Mouse (Mus musculus) left cerebral cortex, postnatal 4 days (tissue): ENCODE results near the gene Banf2. TPM values are rescaled to one million over a fixed set of nuclear protein-coding genes. Genes with fewer than 3 reads are reported as not detected.

ENCODE experiments used
- DNase-seq: peaks from one replicate; pipeline ENCODE4 v3.0.0-alpha.2; 2022
- intact Hi-C: fragments of 180-260 bp; cut with DNase I; formaldehyde crosslinking; loops from one replicate; pipeline ENCODE4 v1.15.1; 2025
- total RNA-seq, 2 experiments: library from RNA; stranded (reverse); gene quantifications; 2 replicates each; pipeline ENCODE4 v1.2.3; 2021

Gene Banf2
- total RNA-seq, 2 experiments from 2014 or later, result not detected

DNA sequence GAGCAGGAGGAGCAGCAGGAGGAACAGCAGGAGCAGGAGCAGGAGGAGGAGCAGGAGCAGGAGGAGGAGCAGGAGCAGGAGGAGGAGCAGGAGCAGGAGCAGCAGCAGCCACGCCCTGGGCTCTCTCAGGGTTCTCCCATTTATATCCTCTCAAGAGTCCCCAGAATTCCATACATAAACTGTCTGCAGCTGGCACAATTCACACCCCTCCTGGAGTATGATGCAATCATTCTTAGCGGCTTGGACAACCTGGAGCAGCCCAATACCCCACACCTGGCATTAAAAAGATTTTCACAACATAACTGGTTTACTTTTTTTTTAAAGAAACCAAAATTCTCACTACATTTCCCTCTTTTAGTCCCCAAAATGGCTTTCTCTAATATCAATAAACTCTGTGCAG, 12.9 kb upstream of the Banf2 start:
- intact Hi-C loops, result loop anchor here (10.0 kb wide), 1 partner anchor 145 kb away; no protein-coding TSS in a partner anchor
- DNase-seq, result no peak

DNA sequence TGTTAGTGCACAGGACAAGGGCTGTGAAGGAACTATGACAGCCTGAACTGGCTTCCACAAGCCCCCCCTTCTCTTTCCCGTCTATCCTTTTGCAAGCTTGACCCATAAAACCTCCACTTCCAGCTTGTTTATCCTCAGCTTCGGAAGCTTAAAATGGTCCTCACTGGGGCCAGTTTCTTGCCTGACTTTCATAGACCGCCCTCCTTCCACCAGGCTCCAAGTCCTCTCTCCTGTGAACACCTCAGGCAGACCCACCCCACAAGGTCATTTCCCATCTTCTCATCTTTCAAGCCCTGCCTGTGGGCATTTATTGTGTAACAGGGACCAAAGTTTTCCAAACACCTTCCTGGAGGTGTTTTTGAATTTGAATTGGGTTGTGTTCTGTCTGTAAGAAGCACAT, 10.4 kb upstream of the Banf2 start:
- no peak for DNase-seq
- intact Hi-C loops, result no loop called here

DNA sequence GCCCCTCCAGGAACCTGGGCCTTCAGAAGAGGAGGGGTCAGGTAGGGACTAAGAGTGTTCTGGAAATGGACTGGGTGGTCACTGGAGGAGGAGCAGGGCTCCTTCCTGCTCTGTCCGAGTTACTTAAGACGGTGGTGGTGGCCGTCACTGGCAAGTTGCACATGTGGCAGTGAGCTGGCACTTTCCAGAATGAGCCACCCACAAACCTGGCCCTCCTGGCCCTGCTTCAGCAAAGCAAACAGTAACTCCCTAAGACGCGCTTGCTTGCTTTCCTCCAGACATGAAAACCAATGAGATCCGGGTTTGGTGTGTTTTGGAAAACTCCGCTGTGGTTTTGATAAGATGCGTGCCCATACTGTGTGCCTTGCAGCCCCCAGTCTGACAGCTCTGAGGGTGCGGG, 7.5 kb upstream of the Banf2 start:
- intact Hi-C loops, result no loop called here
- DNase-seq, result no peak

DNA sequence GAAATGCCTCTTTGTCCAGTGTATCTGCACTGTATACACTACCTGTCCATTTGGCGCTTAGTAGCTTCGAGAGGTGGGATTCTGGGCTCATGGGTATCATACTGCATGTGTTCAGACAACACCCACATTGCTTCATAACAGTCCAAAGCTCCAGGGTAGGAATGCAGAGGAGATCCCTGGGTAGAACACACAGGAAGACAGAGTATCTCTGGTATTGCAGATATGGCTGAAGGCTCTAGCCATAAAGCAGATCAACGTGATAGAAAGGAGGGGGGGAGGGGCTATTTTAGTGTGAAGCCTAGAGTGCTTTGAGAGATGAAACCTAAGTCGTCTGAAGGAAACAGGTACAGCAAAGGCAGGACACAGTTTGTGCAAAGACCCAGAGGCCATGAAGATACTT, 6.4 kb upstream of the Banf2 start:
- no peak for DNase-seq
- intact Hi-C loops, result no loop called here

DNA sequence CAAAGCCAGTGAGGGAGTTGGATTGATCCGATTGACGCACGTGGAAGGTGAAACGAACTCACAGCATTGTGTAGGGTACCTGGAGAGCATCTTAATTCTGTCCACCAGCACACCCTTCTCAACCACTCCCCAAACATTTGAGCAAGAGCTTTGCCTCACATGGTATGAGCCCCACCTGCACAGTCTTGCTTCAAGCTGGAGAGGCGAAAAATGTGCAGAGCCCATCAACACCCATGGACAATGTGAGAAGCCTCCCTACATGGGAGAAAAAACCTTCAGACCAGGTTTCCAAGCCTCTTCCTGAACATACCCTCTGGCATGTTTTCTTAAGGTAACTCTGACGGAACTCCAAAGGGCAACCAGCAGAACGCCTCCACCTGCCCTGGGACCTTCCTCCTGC, 2.1 kb upstream of the Banf2 start:
- intact Hi-C loops, result no loop called here
- DNase-seq, result no peak

DNA sequence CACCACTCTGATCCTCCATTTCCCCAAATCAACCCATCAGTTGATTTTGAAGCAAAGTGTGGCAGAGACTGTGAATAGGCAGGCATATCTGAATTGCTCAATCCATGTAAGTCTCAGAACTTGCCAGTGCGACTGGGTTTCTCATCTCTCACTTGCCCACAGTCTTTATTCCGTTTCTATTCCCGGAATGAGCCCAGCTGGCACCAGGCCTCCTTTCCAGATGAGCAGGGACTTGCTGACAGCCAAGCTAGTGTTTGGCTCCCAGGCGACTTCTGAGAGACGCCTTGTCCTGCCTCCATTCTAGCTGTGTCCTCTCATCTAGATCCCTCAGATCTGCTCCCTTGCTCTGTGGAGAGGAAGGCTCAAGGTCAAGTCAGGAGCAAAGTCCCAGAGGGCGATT, 11.9 kb downstream of the Banf2 start:
- intact Hi-C loops, result no loop called here
- DNase-seq, result peak; percentile 50

DNA sequence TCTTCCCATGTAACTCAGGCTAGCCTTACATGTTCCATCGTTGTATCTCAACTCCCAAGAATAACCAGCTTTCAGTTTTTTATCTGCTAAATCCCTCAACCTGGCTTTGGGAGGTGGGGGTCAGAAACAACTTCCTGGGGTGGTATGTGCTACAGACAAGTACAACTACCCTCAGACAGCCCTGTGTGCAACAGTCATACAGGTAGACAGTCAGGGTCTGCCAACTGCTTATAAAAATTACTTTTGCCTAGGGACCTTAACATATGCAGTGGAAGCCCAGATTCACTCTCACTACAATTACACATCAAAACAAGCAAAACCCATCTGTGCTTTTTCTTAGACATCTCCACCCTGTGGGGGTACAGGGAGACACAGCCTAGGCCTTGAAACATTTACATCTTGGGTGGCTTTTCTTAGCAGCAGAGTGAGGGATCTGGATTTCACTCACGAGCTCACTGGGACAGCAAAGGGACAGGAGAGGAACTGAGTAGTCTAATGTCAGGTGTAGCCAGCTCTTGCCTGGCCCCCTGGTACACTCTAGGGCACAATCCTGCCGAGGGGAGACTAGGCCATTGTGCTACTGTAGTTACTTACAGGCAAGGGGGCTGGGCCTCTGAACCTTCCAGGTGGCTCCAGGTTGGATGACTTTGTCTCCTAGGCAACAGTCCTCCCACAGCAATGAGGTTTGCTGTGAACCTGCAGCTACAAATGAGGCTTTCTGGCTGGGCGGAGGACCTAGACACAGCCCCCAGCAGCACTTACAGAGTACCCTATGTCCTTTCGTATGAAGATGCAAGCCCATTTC, 13.1 kb downstream of the Banf2 start:
- intact Hi-C loops, result no loop called here

DNA sequence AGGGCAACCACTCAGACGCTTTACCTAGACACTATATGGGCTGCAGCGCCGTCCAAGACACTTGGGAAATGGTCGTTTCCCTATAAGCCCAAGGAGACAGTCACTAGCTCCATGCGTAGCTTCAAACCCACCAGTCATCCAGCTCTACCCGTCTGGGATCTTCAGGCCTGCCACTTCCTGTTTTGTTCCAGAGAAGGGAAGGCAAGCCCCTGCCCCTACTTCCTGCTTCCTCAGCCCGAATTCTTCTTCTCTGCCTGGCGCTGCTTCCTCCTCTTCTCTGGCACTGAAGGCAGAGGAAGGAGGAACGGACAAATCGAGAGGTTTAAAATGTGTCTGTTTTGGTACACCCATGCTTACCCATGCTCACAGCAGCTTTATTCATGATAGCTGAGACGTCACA, 14.1 kb downstream of the Banf2 start:
- no peak for DNase-seq

More for the DNA sequence above, 13.1 kb downstream of the Banf2 start:
- no peak for DNase-seq

DNA sequence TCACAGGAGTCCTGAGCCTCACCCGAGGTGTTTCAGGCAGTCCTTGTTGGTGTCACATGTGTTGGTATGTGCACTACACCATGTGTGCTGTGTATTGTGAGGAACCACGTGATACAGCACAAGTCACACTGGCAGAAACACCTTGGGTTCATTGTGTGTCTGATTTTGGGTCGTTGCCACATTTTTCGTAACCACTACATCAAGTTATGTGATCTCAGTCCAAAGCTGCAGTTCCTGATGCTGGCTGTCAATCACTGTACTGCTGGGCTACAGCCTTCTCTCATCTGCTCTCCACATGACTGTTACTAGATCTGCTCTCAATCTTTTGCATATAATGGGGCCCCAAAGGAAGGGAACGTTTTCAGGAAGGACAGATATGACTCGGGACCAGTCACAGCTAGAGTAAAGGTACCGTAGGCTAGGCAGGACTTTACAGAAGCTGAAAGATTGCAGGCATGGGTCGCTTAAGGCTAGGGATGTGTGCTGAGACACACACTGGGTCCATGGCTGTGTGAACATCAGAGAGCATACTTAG, 17.4 kb downstream of the Banf2 start:
- intact Hi-C loops, result no loop called here
- DNase-seq, result no peak

More for the DNA sequence above, 14.1 kb downstream of the Banf2 start:
- intact Hi-C loops, result no loop called here

DNA sequence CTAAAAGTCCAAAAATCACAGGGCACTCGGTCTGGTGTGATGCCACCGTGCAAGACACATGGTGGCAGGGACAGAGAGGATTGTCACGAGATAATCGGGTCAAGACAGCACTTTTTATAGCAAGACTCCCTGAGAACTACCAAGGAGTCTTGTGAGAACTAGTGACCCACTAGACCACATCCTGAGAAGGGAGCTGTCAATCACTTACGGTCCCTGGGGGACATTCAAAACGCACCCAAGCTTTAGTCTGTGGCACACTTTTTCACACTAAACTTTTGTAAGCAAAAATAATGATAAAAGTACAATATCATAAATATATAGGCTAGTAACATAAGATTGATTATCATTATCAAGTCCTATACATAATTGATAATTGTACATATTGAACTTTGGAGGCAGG, 18.0 kb downstream of the Banf2 start:
- no peak for DNase-seq
- intact Hi-C loops, result no loop called here

DNA sequence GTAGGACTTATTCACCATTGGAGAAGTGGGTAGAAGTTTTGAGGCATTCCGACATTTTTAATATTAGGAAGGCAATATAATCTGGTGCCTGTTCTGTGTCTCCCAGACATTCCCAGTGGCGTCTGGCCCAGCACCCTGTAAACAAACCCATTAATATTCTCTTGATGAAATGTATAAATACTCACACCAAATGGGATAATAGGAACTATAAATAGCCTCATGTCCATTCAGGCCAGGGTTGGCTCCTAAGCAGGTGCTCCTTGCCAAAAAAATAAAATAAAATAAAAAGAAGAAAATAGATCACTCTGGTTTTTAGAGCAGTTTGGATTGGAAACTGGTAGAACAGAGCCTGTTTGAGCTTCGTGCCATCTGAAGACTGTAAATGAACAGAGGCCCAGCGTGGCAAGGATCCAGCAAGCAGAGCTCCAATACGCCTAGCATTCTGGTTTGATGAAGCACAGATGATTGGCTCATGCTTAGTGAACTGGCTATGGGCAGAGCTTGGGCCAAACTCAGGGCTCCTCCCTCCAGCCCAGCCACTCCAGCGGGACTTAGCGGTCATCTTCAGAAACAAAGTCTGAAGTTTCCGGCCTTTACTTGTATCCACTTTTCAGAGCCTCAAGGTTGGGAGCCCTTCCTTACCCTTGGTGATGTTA, 19.7 kb downstream of the Banf2 start:
- intact Hi-C loops, result no loop called here
- peak; percentile 88 for DNase-seq

DNA sequence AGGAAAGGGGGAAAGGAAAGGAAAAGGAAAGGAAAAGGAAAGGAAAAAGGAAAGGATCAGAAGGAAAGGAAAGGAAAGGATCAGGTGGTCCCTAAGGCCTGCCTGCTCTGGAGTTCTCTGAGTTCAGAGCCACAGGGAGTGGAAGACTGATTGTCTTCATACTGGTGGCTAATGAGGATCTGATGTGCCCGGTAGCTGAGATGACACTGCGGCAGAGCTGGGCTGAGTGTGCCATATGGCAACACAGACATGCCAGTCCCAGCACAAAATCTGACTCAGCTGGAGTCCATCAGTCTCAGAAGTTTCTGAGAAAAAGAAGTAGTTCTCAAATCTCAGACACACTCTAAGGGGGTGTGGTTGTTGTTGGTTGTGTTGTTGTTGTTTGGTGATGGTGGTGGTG, 24.9 kb downstream of the Banf2 start:
- peak; percentile 15 for DNase-seq
- intact Hi-C loops, result no loop called here

DNA sequence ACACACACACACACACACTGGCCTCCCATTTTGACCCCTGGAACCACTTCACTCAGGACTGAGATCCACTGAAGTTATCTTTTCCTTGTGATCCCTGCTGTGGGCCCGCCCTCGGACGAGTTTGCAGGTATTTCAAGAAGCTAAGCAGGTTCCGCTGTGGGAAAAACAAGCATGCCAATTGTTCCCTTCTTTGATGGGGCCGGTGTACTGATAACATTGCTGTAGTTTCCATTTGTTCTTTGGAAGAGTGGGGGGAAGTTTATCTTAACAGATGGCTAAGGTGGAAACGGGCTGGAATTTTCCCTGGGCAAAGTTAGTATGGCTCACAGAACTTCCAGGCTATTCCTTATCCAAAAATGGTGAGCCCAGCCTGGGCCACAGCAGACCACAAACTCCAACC, 28.8 kb downstream of the Banf2 start:
- intact Hi-C loops, result no loop called here

DNA sequence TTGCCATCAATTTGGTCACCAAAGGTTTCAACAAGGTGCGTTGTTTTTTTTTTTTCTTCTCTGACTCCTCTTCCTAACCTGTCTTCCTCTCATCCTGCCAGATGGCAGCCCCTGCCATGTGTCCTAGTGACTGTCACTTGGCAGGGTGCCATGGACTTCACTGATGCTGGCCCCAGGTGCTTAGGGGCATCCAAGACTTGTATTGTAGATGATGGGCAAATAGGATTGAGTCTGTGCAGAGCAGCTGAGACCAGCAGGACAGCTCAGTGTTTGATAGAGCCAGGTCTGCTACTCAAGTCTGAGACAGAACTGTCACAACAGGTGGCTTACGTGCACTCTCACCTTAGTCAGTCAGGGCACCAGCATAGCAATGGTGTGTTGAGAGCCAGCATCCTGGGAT, 32.6 kb downstream of the Banf2 start:
- intact Hi-C loops, result no loop called here

More for the DNA sequence above, 28.8 kb downstream of the Banf2 start:
- no peak for DNase-seq

DNA sequence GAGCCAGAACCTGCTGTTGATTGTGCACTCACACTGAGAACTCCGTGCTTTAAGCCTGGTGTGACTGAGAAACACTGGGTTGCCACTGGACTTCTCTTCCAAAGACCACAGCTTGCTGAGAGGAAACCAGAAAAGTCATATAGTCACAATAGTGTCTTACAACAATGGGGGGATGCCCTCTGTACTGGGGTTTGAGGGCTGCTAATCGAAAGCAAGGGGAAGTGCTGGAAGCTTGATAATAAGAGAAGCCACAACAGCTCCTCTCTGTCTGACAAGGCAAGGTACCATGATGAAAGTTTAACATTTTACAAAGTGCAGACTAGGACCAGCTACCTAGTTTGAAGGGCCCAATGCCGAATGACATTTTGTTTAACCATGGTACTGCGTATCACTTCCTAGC, 36.8 kb downstream of the Banf2 start:
- no peak for DNase-seq
- intact Hi-C loops, result no loop called here

More for the DNA sequence above, 32.6 kb downstream of the Banf2 start:
- peak; percentile 79 for DNase-seq

DNA sequence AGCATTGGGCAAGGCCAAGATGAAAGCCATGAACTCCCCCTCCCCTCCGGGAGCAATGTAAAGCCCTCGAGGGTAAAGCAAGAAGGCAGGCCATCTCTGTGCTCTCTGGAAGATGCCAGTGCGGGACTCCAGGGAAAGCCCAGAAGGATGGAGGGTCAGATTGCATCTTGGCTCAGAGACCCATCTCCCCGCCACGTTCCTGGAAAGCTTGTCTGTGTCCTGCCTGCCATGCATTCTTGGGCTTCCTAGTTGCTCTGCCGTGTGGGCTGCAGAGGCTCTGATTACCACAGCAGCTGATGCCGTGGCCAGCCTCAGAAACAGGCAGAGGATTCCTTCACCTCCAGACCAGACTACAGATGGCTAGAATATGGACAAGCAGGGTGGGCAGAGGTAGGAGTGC, 37.6 kb downstream of the Banf2 start:
- peak; percentile 29 for DNase-seq
- intact Hi-C loops, result no loop called here

DNA sequence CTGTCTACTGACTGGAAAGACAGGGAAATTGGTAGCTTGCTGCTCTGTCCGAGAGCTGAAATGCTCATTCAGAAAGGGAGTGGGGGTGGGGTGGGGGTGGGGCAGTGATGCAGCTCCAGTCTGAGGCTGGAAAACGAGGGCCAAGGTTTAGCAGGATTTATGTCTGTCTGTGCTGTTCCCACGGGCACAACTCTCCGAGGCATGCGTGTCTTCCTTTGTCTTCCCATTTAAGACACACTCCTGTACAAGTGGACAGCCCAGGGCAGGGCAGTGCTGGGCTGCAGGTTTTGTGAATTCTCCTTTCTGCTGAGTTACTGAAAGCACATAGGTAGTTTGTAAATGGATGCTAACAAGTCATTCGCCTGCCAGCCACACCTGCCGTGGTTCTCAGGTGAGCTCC, 39.8 kb downstream of the Banf2 start:
- intact Hi-C loops, result no loop called here
- no peak for DNase-seq

DNA sequence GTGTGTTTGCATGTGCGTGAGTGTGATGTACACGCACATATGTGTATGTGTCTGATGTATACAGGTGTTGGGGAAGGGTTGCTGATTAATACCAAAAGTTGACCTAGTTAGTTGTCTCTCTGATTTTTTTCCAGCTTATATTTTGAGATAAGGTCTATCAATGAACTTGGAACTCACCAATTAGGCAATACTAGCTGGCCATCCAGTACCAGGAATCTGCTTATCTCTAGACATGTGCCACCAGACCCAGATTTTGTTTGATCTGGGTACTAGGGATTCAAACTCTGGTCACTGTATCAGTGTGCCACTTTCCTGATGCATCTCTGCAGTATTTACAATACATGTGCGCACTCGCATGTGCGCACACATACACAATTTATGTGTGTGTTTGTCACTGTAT, 41.2 kb downstream of the Banf2 start:
- intact Hi-C loops, result no loop called here
- no peak for DNase-seq

DNA sequence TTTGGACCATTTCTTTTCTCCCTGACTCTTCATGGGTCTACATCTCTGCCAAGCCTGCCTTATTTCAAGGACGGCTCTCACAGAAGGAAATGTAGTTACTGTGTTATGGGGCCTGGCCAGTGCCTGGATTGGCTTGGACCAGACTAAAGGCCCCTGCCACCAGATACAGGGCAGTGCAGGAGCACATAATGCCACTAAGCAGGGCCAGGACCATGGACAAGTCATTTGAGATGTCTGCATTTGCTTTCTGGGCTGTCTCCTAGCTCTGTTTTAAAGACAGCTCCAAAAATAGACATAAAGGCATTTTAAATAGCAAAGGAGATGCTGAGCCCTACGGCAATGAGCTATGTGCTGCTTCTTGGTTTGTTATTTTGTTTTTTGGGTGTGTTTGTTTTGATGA, 43.8 kb downstream of the Banf2 start:
- intact Hi-C loops, result no loop called here
- no peak for DNase-seq

DNA sequence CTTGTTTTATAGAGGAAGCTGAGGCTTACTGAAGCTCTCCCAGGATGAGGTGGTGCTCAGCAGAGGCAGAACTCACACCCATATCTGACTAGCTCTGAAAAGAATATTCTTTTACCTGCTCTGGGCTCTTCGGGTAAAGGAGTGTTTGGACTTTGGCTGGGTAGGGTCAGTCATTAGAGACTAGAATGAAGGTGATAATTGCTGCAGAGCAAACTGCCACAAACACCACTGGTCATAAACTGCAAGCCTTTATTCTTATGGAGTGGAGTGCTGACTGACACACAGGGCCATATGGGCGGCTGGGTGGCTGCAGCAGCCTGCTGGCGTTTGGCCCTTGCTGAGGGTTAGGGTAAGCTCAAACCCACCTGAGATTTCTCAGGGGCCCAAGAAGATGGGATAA, 46.0 kb downstream of the Banf2 start:
- no peak for DNase-seq
- intact Hi-C loops, result no loop called here

DNA sequence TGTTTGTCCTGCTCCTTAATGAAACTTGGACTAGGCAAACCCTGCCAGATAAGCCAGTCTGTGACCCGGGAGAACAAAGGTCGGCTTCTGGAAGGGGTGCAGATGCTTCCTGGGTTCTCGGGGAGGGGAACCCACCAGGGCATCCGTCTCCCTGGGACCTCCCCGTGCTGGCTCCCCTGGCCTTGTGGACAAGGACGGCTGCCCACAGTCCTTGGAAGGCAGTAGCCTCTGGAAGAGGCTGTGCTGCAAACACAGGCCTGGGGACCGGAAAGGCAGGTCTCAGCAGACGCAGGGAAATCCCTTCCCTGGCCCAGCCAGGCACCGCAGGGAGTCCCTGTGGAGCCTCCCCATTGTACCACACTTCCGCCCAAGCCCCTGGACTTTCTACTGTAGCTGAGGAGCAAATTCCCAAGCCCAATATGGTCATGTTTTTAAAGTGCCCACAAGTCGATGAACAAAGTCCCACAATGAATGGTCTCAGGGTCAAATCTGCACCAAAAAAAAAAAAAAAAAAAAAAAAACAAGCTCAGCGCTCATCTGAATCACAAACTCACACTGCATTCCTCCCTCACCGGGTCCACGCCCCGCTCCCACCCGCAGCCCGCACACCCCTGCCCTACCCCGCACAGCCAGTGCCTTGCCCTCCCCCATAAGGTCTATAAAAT, 53.5 kb downstream of the Banf2 start:
- intact Hi-C loops, result no loop called here
- no peak for DNase-seq
